Mouse (Mus musculus) midbrain, postnatal 0 days (tissue): ENCODE results near the gene Sapcd1. TPM values are rescaled to one million over a fixed set of nuclear protein-coding genes. Genes with fewer than 3 reads are reported as not detected.

Source experiments
- ATAC-seq: fragments of 200-750 bp; cut with Nextera tagmentation; 2 replicates; pipeline ENCODE4 v1.8.0; 2017; ENCODE audit warnings: moderate number of reproducible peaks, mild to moderate bottlenecking, moderate TSS enrichment, moderate library complexity; ENCODE audit not compliant: low FRiP score
- DNase-seq: peaks from one replicate; pipeline ENCODE4 v3.0.0-alpha.2; 2015; ENCODE audit warnings: low spot score
- H3K27ac ChIP-seq: fragments of 300-500 bp; sonication (generic); 2 replicates; pipeline ENCODE4 v1.5.1; 2014; ENCODE audit warnings: low read depth, mild to moderate bottlenecking, low read length, mixed read lengths
- H3K27me3 ChIP-seq: fragments of 300-500 bp; sonication (generic); 2 replicates; pipeline ENCODE4 v1.6.1; 2014; ENCODE audit warnings: low read length, control low read depth, mixed read lengths; ENCODE audit not compliant: insufficient read depth
- H3K36me3 ChIP-seq: fragments of 300-500 bp; sonication (generic); 2 replicates; pipeline ENCODE4 v1.6.1; 2014; ENCODE audit warnings: low read length, control low read depth, mixed read lengths; ENCODE audit not compliant: insufficient read depth
- H3K4me1 ChIP-seq: fragments of 300-500 bp; sonication (generic); 2 replicates; pipeline ENCODE4 v1.6.1; 2014; ENCODE audit warnings: mild to moderate bottlenecking, control low read depth, antibody characterized with exemption, low read length, mixed read lengths; ENCODE audit not compliant: insufficient read depth
- H3K4me2 ChIP-seq: fragments of 300-500 bp; sonication (generic); 2 replicates; pipeline ENCODE4 v1.6.1; 2014; ENCODE audit warnings: low read depth, mild to moderate bottlenecking, low read length, mixed read lengths; ENCODE audit not compliant: poor library complexity, severe bottlenecking
- H3K4me3 ChIP-seq: fragments of 300-500 bp; sonication (generic); 2 replicates; pipeline ENCODE4 v1.5.1; 2014; ENCODE audit warnings: low read depth, mild to moderate bottlenecking, low read length, moderate library complexity
- H3K9ac ChIP-seq: fragments of 300-500 bp; sonication (generic); replicated peaks from 2 replicates; pipeline ENCODE4 v1.6.1; 2014; ENCODE audit warnings: mild to moderate bottlenecking, low read length, moderate library complexity, mixed read lengths; ENCODE audit not compliant: poor library complexity, severe bottlenecking
- H3K9me3 ChIP-seq: fragments of 300-500 bp; sonication (generic); 2 replicates; pipeline ENCODE4 v1.6.1; 2016; ENCODE audit warnings: low read length, control low read depth
- CTCF ChIP-seq: IDR thresholded peaks from 2 replicates; pipeline ENCODE4 v1.5.1; 2016; ENCODE audit warnings: antibody characterized with exemption, mild to moderate bottlenecking
- WGBS: fragments of 180-500 bp; shearing (Covaris S2); extraction: QIAGEN DNeasy Blood & Tissue Kit; methylation state at CpG from one replicate; pipeline ENCODE4 v1.1.7; 2014; 5-methylcytosine and 5-hydroxymethylcytosine counted together
- polyA plus RNA-seq: library from polyadenylated mRNA; unstranded; fragments of >200 nt; fragmentation: Nextera tagmentation; extraction: Ambion mirVana; gene quantifications from 2 replicates; pipeline ENCODE4 v1.2.1, GENCODE M21; 2015
- total RNA-seq: library from RNA; depleted of rRNA; stranded (reverse); fragments of >200 nt; gene quantifications from 2 replicates; pipeline ENCODE4 v1.2.3, GENCODE M21; 2014

The Sapcd1 gene
- total and polyA plus RNA-seq, 2 experiments from 2014 or later, result 1.5 TPM; not detected in 1

DNA sequence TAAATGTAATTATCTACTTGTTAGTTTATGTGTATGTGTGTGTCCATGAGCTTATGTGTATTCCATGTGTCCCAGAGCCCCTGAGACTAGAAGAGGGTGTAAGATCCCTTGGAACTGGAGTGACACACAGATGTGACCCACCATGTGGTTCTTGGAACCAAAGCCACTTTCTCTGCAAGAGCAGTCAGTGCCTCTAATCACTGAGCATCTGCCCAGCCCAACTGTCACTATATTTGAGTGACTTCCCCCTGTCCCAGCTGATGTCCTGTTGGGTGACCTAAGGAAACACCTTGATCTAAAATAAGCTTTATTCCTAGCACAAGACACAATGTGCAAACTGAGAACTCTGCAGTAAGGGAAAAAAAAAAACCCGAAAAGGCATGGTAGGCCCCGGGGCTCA is 499 bp upstream of the Sapcd1 start:
- TF ChIP-seq CTCF, result no peak
- WGBS, result 75% methylated on average over 2 of the region's 2 CpGs
- Histone ChIP-seq H3K27ac (no peak overlapping the region), H3K9me3 (no peaks in the 10 kb centered on the region), H3K9ac (no peak overlapping the region), H3K4me3 (no peak overlapping the region), H3K4me1 (no peaks in the 10 kb centered on the region), H3K27me3 (no peaks in the 10 kb centered on the region), H3K36me3 (no peaks in the 10 kb centered on the region), H3K4me2 (no peak overlapping the region)
- no peak for DNase-seq
- no peak for ATAC-seq

DNA sequence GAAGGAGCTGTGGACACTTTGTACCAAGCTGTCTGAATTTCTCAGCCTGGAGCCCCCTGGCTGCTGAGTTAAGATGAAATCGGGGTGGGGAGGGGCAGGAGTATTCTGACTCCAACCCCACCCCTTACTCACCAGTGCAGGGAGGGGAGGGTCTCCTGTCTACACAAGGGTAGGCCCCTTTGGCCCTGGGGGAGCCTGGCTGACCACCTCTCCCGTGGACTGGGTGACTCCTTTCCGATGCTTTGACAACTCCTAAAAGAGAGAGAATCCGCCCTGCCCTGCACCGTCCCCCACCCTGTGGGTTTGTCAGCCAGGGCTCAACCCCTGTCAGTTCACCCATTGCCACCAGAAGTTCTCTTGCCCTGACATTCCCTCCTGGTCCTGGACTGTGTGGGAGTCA is 1.6 kb downstream of the Sapcd1 start:
- no peak overlapping the region for H3K27ac ChIP-seq
- no peak for DNase-seq
- H3K4me3 ChIP-seq, result no peak overlapping the region
- 0 out of 2 replicates have a peak, but pooled peaks have one; percentile 3 for TF ChIP-seq CTCF
- 78% methylated on average over 5 of the region's 5 CpGs for WGBS
- no peaks in the 10 kb centered on the region for H3K9me3 ChIP-seq
- no peaks in the 10 kb centered on the region for H3K27me3 ChIP-seq
- ATAC-seq, result no peak
- H3K4me2 ChIP-seq, result no peak overlapping the region
- H3K36me3 ChIP-seq, result no peaks in the 10 kb centered on the region
- no peak overlapping the region for H3K9ac ChIP-seq
- no peaks in the 10 kb centered on the region for H3K4me1 ChIP-seq

- H3K4me3 ChIP-seq, result no peak overlapping the region
- WGBS, result 60% methylated on average over 6 of the region's 10 CpGs
- H3K27ac ChIP-seq, result no peak overlapping the region
- no peak overlapping the region for H3K9ac ChIP-seq
- H3K9me3 ChIP-seq, result no peaks in the 10 kb centered on the region
- no peak for TF ChIP-seq CTCF
- H3K36me3 ChIP-seq, result no peaks in the 10 kb centered on the region
- no peak overlapping the region for H3K4me2 ChIP-seq
- ATAC-seq (no peak), DNase-seq (no peak)
- no peaks in the 10 kb centered on the region for H3K27me3 ChIP-seq
- H3K4me1 ChIP-seq, result no peaks in the 10 kb centered on the region
Measured at GRCm38 (mm10) chr17:35024691-35025488, 2.9 kb downstream of the Sapcd1 start.

DNA sequence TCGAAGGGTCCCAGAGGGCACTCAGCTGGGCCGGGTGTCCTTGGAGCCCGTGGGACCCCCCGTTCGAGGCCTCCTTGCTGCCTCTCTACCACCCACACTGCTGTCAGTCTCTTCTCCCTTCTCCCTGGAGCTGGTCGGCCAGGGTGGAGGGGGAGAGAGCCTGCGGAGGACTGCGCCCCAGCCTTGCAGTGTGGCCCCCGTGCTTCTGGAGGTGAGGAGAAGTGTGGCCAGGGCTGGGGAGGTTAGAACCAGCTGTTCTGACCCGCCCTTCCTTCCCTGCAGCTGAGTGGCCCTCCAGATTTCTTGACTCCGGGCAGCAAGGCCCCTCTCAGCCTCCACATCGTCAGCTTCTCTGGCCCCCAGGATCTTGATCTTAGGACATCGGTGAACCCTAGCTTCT is 3.6 kb downstream of the Sapcd1 start:
- no peak for ATAC-seq
- DNase-seq, result no peak
- no peaks in the 10 kb centered on the region for H3K4me1 ChIP-seq
- 75% methylated on average over 13 of the region's 13 CpGs for WGBS
- no peaks in the 10 kb centered on the region for H3K27me3 ChIP-seq
- H3K36me3 ChIP-seq, result no peaks in the 10 kb centered on the region
- H3K9me3 ChIP-seq, result no peaks in the 10 kb centered on the region
- H3K4me2 ChIP-seq, result no peak overlapping the region
- H3K4me3 ChIP-seq, result no peak overlapping the region
- no peak overlapping the region for H3K9ac ChIP-seq
- TF ChIP-seq CTCF, result no peak
- H3K27ac ChIP-seq, result no peak overlapping the region

- DNase-seq (no peak), ATAC-seq (no peak)
- 80% methylated on average over 4 of the region's 4 CpGs for WGBS
- Histone ChIP-seq H3K27ac (no peak overlapping the region), H3K4me2 (no peak overlapping the region), H3K36me3 (no peaks in the 10 kb centered on the region), H3K4me1 (no peaks in the 10 kb centered on the region), H3K4me3 (no peak overlapping the region), H3K9ac (no peak overlapping the region), H3K9me3 (no peaks in the 10 kb centered on the region), H3K27me3 (no peaks in the 10 kb centered on the region)
- TF ChIP-seq CTCF, result no peak
Measured at GRCm38 (mm10) chr17:35023756-35024155, 4.1 kb downstream of the Sapcd1 start.

DNA sequence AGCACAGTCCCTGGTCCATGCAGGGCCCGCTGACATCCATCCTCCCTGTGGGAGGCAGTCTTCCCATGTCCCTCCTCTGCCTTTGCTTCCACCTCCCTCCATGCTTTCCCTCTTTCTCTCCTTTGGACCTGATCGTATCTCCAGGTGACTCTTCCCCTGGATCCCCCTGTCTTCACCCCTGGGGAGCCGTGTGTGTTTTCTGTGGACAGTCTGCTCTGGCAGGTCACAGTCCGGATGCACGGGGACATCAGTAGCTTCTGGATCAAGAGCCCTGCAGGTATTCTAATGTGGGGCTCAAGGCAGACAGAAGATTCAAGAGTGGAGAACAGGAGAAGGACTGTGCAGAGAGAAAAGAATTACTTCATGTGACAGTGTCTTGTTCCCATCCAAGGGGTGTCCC is 4.6 kb downstream of the Sapcd1 start:
- no peak for TF ChIP-seq CTCF
- no peaks in the 10 kb centered on the region for H3K9me3 ChIP-seq
- DNase-seq, result no peak
- WGBS, result 88% methylated on average over 5 of the region's 5 CpGs
- no peak overlapping the region for H3K9ac ChIP-seq
- no peaks in the 10 kb centered on the region for H3K36me3 ChIP-seq
- no peak overlapping the region for H3K27ac ChIP-seq
- H3K4me3 ChIP-seq, result no peak overlapping the region
- no peak for ATAC-seq
- H3K4me2 ChIP-seq, result no peak overlapping the region
- H3K4me1 ChIP-seq, result no peaks in the 10 kb centered on the region
- no peaks in the 10 kb centered on the region for H3K27me3 ChIP-seq
